ENCODE assay signal across 9 mouse cellular contexts in genomic region chr7:144861769-144862070, GRCm38 (mm10). TPM values are rescaled to one million over a fixed set of nuclear protein-coding genes. Genes with fewer than 3 reads are reported as not detected.
A peak's percentile ranks its signal among the peaks of the same experiment; 100 is the strongest.
DNase-seq lines count a peak whose midpoint lies in the region; ATAC-seq and TF ChIP-seq lines count a peak whose summit lies in the region.
"Had no signal": no experiment of that assay in that cellular context is flagged by ENCODE, and none has a peak within 500 bp of the region (broad histone marks: within the 10 kb centered on the region; RNA-seq: fewer than 3 reads in every experiment).

No protein-coding gene starts in this region.

- H3K9me3 ChIP-seq in heart, embryonic 15.5 days (replicated peaks) = no peaks in the 10 kb centered on the region
- no peaks in the 10 kb centered on the region for H3K9me3 ChIP-seq in hindbrain, embryonic 10.5 days
- no peaks in the 10 kb centered on the region for H3K9me3 ChIP-seq in midbrain, embryonic 14.5 days (ENCODE audit: control insufficient read depth, low read length)

- TF ChIP-seq CTCF in layer of hippocampus, adult 2 months (conservative IDR thresholded peaks at IDR 0.05) = no peak

- peaks cover 86% of the 10 kb centered on the region for H3K27me3 ChIP-seq in heart, embryonic 15.5 days
- H3K27me3 ChIP-seq in hindbrain, embryonic 10.5 days (ENCODE audit: insufficient read depth, poor library complexity, severe bottlenecking) = peaks cover 90% of the 10 kb centered on the region
- peaks cover 64% of the 10 kb centered on the region for H3K27me3 ChIP-seq in midbrain, embryonic 14.5 days (ENCODE audit: control insufficient read depth, insufficient read depth, low read length)

- DNase-seq in heart, postnatal 25 days (ENCODE audit: low spot score) = no peak
- peak; percentile 25 for DNase-seq in Muller cell, postnatal 12 days (ENCODE audit: inconsistent ontology term)
- DNase-seq in hindbrain, embryonic 10.5 days (ENCODE audit: low spot score) = no peak
- peak; percentile 5 for DNase-seq in midbrain, embryonic 14.5 days
- DNase-seq in cerebellum, adult 18-20 months = no peak
- DNase-seq in layer of hippocampus, adult 2 months (ENCODE audit: low spot score in 2 of 2) = no peak
- no peak for DNase-seq in testis, postnatal 10 days (ENCODE audit: low spot score)

- no peak overlapping the region for H3K27ac ChIP-seq in heart, embryonic 15.5 days
- H3K27ac ChIP-seq in hindbrain, embryonic 10.5 days = no peak overlapping the region
- H3K27ac ChIP-seq in midbrain, embryonic 14.5 days (replicated peaks; ENCODE audit: low read depth, low read length) = no peak overlapping the region
- no peak overlapping the region for H3K27ac ChIP-seq in layer of hippocampus, adult 2 months

- H3K4me2 ChIP-seq in heart, embryonic 15.5 days = peak overlapping the region; percentile 46
- H3K4me2 ChIP-seq in midbrain, embryonic 14.5 days (ENCODE audit: low read length) = peak overlapping the region; percentile 31

- peak overlapping the region; percentile 33 for H3K4me3 ChIP-seq in heart, embryonic 15.5 days
- H3K4me3 ChIP-seq in hindbrain, embryonic 10.5 days = peak overlapping the region; percentile 43
- peak overlapping the region; percentile 18 for H3K4me3 ChIP-seq in midbrain, embryonic 14.5 days (replicated peaks; ENCODE audit: low read depth, low read length)
- H3K4me3 ChIP-seq in layer of hippocampus, adult 2 months = no peak overlapping the region

- no peaks in the 10 kb centered on the region for H3K36me3 ChIP-seq in heart, embryonic 15.5 days
- no peaks in the 10 kb centered on the region for H3K36me3 ChIP-seq in hindbrain, embryonic 10.5 days
- H3K36me3 ChIP-seq in midbrain, embryonic 14.5 days (ENCODE audit: control insufficient read depth, insufficient read depth, low read length) = no peaks in the 10 kb centered on the region

- 1% methylated on average over 28 of the region's 28 CpGs for WGBS in heart, embryonic 15.5 days
- under 1% methylated on average over 28 of the region's 28 CpGs for WGBS in hindbrain, embryonic 10.5 days
- WGBS in midbrain, embryonic 14.5 days = under 1% methylated on average over 28 of the region's 28 CpGs

- no peak overlapping the region for H3K9ac ChIP-seq in heart, embryonic 15.5 days
- no peak overlapping the region for H3K9ac ChIP-seq in midbrain, embryonic 14.5 days (replicated peaks; ENCODE audit: low read length)

- ATAC-seq in heart, embryonic 15.5 days (replicated peaks; ENCODE audit: insufficient number of reproducible peaks, insufficient read depth, low FRiP score, low read depth) = no peak
- no peak for ATAC-seq in midbrain, embryonic 14.5 days (ENCODE audit: low FRiP score, low TSS enrichment)

- intact Hi-C loops in heart, postnatal 25 days (cut with DNase I) = no loop called here

- H3K4me1 ChIP-seq in heart, embryonic 15.5 days (replicated peaks) = peaks cover 13% of the 10 kb centered on the region
- H3K4me1 ChIP-seq in hindbrain, embryonic 10.5 days (replicated peaks) = peaks cover 26% of the 10 kb centered on the region
- H3K4me1 ChIP-seq in midbrain, embryonic 14.5 days (ENCODE audit: control insufficient read depth, insufficient read depth, low read length) = peaks cover 11% of the 10 kb centered on the region; the same call in 1 of the 2 replicates

RNA-seq across cellular contexts. Expression of gene Fgf4, which starts 14.6 kb away (rescaled TPM):
- not detected in 2 replicates for polyA plus RNA-seq in heart, embryonic 15.5 days (2015; fragmentation: Nextera tagmentation; extraction: Ambion mirVana)
- total RNA-seq in heart, postnatal 25 days (2021) = not detected
- 0.15 TPM in 1 of 2 replicates, not detected in the other for polyA plus RNA-seq in hindbrain, embryonic 10.5 days (2016; fragmentation: Nextera tagmentation; extraction: Ambion mirVana)
- polyA plus RNA-seq in midbrain, embryonic 14.5 days (2014; fragmentation: Nextera tagmentation; extraction: Ambion mirVana) = not detected in 2 replicates
- not detected for total RNA-seq in layer of hippocampus, adult 2 months (2021)
- total RNA-seq: left cerebral cortex, postnatal 14 days had no signal

RNA-seq across cellular contexts. Expression of gene Fgf3, which starts 23.8 kb away (rescaled TPM):
- 0.65 TPM in 1 of 2 replicates, not detected in the other for polyA plus RNA-seq in heart, embryonic 15.5 days (2015; fragmentation: Nextera tagmentation; extraction: Ambion mirVana)
- total RNA-seq in heart, postnatal 25 days (2021) = not detected
- polyA plus RNA-seq in hindbrain, embryonic 10.5 days (2016; fragmentation: Nextera tagmentation; extraction: Ambion mirVana) = 1.7 and 2.6 TPM in 2 replicates
- 16.7 and 22.6 TPM in 2 replicates for polyA plus RNA-seq in midbrain, embryonic 14.5 days (2014; fragmentation: Nextera tagmentation; extraction: Ambion mirVana)
- under 1 TPM in 1 of 2 experiments, not detected in 1; 0.31 TPM for total RNA-seq in layer of hippocampus, adult 2 months (2021)

RNA-seq across cellular contexts. Expression of gene Fgf15, which starts 34.6 kb away (rescaled TPM):
- 0.11 TPM in 1 of 2 replicates, not detected in the other for polyA plus RNA-seq in heart, embryonic 15.5 days (2015; fragmentation: Nextera tagmentation; extraction: Ambion mirVana)
- not detected for total RNA-seq in heart, postnatal 25 days (2021)
- 43.4 and 55.3 TPM in 2 replicates for polyA plus RNA-seq in hindbrain, embryonic 10.5 days (2016; fragmentation: Nextera tagmentation; extraction: Ambion mirVana)
- polyA plus RNA-seq in midbrain, embryonic 14.5 days (2014; fragmentation: Nextera tagmentation; extraction: Ambion mirVana) = 44.5 and 62.6 TPM in 2 replicates
- not detected for total RNA-seq in layer of hippocampus, adult 2 months (2021)
- total RNA-seq: left cerebral cortex, postnatal 14 days had no signal

RNA-seq across cellular contexts. Expression of gene LTO1, which starts 53.2 kb away (rescaled TPM):
- polyA plus RNA-seq in heart, embryonic 15.5 days (2015; fragmentation: Nextera tagmentation; extraction: Ambion mirVana) = 19.8 and 21.6 TPM in 2 replicates
- total RNA-seq in heart, postnatal 25 days (2021) = 10 to 100 TPM; 11.9 to 14.7 TPM
- 30.5 and 33.0 TPM in 2 replicates for polyA plus RNA-seq in hindbrain, embryonic 10.5 days (2016; fragmentation: Nextera tagmentation; extraction: Ambion mirVana)
- polyA plus RNA-seq in midbrain, embryonic 14.5 days (2014; fragmentation: Nextera tagmentation; extraction: Ambion mirVana) = 25.4 and 34.8 TPM in 2 replicates
- 10 to 100 TPM; 26.2 to 33.8 TPM for total RNA-seq in layer of hippocampus, adult 2 months (2021)

Comparison
In these comparisons a context has a peak if more than half of its experiments do, and no peak if none do; other contexts are left out.
1. DNase-seq: peak in Muller cell, postnatal 12 days (single experiment) and midbrain, embryonic 14.5 days (single experiment); none in heart, postnatal 25 days (single experiment), hindbrain, embryonic 10.5 days (single experiment), cerebellum, adult 18-20 months (0 of 2), layer of hippocampus, adult 2 months (0 of 2) and testis, postnatal 10 days (single experiment).
2. RNA of gene Fgf15, which starts 34.6 kb away (polyA plus RNA-seq): 44.5 to 62.6 TPM in midbrain, embryonic 14.5 days and 43.4 to 55.3 TPM in hindbrain, embryonic 10.5 days; 0.11 TPM in heart, embryonic 15.5 days; every median in the first group is over 10 times any median in the second.